Mouse (Mus musculus): ENCODE data around the gene Adam19. TPM values are rescaled to one million over a fixed set of nuclear protein-coding genes. Genes with fewer than 3 reads are reported as not detected.
A peak's percentile ranks its signal among the peaks of the same experiment; 100 is the strongest.

Gene Adam19
- total RNA-seq, 2 experiments from 2014 or later = 15.5 to 25.3 TPM

DNA sequence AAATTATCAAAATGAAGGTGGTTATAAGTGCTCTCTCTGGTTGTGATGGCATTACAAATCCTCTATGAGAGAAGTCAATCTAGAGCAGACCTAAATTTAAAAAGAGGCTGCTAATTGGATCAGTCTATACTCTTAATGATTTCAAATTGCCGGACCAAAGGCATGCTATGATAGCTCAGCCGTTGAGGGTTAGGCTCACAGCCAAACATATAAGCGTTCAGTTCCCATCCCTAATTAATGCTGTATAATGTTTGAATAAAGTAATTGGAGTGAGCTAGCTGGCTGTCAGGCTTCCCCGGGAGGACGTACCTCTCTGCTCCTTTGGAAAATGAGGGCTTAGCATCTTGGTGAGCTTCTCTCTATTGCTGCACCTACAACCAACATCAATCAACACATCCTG lies 53.4 kb downstream of the Adam19 start:
- no peak for DNase-seq

DNA sequence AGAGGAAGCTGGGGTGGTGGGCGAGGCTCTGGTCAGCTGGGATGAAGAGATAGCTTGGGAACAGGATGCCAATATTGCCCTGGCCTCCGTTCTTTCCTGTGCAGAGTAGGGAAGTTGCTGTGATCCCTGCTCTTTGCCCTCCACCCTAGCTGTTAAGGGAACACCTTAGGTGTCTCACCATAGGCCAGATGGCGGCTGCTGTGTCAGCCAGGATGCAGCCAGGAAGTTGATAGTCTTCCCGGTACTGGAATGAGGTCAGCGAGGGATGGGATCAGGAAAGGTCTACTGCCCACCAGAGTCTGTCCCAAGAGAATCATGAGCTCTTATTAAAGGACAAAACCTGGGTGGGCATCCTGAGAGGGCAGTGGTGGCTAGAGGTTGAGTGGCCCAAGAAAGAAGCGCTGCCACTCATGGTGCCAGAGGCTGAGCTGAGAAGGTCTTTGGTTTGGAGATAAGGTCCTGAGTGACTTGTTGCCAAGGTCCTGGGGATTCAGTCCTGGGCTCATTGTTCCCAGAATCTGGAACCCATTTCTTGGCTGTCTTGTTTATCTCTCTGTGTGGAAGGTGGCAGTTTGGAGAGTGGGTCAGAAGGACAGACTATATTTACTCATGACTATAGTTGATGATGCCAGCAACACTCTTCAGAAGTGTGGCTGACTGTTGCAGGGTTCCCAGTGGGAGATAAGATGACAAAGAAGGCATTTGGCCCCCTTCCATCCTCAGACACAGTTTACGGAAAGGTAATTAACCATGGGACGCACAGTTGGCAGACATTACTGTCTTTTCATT lies 54.6 kb downstream of the Adam19 start:
- no peak for DNase-seq

DNA sequence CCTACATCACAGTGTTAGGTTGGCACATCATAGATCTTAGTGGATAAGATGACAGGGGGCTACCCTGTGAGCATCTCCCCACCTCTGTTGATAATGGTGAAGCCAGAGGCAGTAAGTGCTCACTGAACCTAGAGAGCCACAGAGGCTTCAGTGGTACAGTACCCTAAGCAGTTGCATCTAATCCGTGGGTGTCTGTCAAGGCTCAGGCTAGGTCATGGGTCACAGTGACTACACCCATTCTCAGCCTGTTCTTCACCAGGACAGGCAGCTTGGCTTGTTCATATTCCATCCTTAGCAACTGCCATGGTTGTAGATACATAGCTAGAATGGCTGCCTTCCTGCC lies 55.1 kb downstream of the Adam19 start:
- no peak for DNase-seq

DNA sequence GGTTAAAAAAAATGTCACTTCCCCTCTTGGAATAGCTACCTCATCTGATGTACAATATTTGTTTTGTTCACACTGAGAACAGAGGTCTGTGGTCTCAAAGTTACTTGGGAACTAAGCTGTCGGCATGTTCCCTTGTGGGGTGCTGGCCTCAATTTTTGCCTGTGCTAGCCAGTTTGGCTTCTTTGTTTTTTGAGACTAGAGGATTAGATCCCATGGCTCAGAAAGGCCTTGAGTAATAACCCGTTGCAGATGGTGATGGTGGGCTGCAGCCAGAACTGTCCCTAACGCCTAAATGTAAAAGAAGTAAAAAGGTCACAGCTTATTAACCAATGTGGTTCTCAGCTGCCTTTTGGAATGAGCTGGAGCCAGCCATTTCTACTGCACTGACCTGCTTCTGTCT lies 57.4 kb downstream of the Adam19 start:
- no peak for DNase-seq

DNA sequence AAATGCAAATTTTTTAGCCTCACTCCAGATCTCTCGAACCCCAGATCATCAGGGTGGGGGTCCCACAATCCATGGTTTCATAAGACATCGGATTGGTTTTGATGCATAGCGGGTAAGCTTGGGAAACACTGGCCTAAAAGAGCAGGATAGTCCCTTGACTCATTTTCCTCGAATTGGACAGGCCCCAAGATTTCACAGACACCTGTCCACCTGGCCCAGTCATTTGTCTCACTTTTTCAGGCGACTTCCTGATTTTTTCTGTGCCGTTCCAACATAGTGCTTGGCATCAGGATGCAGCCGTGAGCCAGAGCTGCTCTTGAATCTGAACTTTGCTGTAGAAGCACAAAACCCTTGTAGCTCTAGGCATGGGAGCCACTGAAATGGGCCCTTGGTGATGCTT lies 58.4 kb downstream of the Adam19 start:
- no peak for DNase-seq

DNA sequence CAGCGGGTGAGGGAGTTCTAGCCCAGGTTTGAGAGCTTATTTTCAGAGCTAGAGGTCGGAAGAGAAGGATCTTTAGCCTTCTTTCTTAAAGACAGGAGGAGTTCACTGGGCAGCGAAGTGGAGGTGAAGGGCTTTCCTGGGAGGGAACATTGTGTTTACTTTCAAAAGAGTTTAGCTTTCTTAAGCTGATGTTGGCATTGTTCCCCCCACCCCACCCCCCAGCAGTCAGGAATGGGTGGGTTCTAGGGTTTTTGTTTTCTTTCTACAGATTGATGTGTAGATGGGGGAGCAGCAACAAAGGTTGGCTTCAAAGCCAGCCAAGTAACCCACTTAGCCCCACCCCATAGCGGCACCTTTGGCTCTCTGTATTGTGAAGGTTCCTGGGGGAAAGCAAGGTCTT lies 59.2 kb downstream of the Adam19 start:
- no peak for DNase-seq

DNA sequence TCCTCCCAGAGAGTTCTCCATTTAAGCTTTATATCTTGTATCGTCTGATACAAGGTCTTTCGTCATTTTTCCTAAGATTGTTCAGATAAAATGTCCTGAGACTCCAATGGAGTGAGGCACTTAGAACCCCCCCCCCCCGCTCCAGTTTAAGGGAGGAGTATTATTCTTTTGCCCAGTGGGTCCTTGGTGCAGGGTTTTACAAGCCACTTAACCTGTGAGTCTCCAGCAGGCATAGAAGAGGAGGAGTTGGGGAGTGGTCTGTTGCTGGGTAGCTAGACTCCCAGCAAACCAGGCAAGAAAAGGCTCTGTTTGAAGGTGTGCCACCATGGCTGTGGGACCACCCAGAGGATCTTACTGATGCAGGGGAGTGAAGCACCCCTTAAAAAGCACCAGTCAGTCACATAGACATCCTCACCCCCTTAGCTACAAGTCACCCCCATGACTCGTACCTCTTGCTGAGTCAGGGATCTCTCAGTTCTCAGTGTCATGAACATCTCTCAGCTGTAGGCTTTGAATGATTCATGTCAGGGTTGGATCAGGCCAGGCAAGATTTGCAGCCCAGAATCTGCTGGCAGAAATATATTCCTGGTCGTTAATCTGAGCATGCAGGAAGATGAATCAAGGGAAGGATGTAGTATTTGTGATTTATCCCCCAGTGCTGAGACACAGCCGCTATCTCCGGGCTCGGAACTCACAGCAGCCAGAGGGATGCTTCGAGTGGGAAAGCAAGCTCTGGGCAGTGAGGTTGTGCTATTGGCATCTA lies 59.8 kb downstream of the Adam19 start:
- no peak for DNase-seq

DNA sequence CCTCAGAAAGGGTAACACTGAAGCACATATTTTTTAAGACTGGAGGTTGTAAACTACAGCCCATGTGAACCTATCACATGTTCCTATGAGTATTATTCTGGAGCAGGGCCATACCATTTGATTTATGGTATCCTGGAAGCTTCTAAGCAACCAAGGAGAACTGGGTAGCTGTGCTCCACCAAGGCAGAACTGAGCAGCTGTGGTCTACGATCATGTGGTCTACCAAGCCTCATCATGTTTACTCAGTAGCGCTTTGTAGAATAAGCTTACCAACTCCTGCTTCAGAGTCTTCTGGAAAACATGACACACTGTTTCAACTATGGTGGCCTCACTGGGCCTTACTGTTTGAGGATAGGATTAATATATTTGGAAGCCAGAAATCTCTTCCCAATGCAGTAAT lies 60.7 kb downstream of the Adam19 start:
- no peak for DNase-seq

DNA sequence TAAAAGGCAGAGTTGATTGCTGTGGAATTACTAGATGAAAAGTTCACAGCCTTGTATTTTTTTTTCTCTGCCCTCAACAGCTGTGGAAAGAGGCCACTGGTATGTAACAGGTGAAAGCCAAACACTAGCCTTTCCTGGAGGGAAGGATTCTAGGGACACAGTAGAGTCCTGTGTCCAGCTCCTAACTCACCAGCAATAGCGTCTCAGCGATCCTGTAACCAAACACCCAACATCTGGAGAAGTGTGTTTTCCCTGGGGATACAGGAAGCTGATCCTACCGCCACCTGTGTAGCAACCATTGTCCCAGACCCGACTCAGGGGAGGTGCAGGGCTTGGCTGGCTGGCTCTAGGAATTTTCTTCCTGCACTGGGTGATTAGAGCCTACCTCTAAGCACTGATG lies 63.8 kb downstream of the Adam19 start:
- DNase-seq = no peak

DNA sequence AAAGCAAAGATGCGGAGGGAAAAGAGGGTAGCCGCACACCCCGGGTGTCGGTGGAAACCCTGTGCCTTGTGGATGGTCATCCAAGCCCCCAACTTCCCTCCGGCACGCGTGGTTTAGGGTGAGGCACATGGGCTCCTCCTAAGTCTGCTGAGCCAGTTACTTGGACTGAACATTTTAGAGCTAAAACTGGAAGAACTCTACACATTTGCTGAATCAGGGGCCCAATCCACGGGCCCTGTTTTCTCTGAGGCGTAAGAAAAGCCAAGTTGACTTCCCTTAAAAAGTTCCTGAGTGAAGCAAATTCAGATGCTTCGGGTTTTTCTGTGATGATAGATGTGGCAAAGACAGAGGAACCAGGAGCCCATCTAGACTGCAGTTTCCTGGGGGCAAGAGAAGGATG lies 64.3 kb downstream of the Adam19 start:
- no peak for DNase-seq

DNA sequence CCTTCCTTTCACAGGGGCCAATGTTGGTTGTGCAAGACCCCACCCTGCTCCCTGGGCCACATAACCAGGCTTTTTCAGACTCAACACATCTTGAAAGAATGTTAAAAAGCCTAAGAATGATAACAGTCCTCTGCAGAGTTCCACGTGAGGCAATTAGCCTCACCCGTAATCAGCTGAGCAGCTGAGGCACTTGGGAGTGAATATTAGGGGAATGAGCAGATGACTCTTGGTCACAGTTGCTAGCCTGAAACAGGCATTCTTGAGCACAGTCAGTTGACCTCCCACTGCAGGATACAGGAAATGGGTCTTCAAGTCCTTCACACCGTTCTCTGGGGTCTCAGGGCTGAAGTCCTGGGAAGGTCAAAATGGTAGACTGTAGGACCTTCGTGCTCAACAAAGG lies 65.9 kb downstream of the Adam19 start:
- DNase-seq = no peak

DNA sequence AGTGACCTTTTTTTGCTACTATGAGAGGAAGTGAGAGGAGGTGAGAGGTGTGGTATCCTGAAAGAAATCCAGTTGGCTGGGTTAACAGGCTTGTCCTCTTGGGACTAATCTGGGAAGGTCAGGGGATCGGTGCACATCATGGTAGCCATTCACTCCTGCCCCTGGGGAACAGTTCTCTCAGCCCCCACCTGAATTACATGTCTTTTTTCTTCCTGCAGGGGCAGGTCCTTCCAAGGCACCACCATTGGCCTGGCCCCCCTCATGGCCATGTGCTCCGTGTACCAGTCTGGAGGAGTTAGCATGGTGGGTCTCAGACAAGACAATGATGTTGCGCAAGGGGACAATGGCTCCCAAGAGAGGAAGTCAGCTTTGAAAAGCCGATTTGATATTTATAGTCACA lies 67.1 kb downstream of the Adam19 start:
- no peak for DNase-seq

DNA sequence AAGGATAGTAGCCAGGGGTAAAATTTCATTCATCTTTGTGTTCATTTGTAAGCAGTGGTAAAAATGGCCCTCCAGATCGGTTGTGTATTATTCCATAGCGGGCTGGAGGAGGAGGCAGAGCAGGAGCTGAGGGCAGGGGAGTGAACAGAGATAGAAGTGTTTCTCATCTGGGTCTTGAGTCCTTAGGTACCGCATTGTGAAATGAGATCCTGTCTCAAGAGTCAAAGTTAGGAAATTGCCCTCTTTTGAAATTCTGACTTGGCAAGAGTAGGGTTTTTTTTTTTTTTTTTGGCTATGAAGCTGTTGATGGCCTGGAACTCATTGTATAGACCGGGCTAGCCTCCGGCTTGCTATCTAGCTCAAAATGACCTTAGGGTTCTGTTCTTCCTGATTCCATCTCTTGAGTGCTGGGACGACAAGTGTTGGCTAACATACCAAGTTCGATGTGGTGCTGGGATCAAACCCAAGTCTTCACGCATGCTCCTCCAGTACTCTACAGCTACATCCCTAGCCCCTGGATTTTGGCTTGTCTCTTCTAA lies 67.6 kb downstream of the Adam19 start:
- no peak for DNase-seq

DNA sequence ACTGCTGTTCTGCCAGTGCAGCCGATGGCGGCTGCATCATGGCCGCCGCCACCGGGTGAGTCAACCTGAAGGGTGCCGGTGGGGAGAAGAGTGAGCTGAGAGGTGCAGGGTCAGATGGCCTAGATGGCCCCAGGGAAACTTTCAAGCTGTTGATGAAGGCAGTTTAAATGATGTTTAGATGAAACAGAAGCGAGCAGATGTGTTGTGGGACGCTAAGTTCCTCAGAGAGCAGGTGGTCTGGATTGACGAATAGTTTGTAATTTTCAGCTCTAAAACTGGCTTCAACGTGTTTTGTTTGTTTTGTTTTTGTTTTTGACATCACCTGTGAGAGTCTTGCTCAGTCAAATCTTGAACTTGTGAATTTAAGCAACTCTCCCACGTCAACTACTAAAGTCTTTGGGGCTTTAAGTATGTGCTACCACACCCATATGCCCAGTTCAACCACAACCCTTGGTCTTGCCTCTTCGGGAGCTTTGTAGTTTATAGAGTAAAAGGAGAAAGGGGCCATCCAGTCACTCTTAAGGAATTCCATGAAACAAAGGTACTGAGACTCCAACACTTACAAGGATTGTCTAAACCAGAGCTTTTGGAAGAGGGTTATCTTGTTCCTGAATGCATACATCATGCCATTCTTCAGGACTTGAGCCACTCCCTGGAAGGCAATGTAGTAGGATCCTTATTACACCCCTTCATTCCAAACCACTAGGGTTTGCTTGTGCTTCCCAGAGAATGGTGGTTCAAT lies 69.5 kb downstream of the Adam19 start:
- DNase-seq = no peak

DNA sequence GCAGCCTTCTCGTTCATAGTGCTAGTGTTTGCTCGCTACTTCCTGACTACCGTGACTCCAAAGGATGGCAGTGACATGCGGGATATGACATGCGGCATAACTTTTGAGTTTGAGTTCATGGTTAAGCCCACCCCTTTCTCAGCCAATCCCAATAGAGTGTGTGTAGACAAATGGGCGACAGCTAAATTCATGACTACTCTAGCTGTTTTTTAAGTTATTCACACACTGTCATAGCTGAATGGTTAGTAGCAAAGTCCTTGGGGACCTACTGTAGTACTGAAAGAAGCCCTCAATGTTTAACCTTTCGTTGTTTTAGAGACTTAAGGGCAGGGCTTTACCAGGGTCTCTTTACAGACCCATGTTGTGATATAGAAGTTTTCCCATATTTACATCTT lies 70.0 kb downstream of the Adam19 start:
- DNase-seq = no peak

DNA sequence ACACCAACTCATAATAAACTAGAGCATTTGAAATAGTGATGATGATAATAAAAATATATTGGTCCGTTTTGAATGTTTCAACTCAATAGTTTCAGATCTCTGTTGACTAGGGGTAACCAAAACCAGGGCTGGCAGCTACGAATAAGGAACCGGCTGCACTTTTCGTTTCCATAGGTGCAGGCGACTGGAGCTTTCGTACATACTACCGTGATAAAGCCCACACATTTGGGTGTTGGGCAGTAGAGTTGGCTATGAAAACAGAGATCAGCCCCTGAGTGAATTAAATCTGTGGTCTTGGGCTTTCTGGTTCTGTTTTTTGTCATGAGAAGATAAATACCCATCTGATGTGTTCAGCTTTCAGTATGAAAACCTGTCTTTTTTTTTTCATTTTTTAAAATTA lies 70.5 kb downstream of the Adam19 start:
- DNase-seq = no peak

DNA sequence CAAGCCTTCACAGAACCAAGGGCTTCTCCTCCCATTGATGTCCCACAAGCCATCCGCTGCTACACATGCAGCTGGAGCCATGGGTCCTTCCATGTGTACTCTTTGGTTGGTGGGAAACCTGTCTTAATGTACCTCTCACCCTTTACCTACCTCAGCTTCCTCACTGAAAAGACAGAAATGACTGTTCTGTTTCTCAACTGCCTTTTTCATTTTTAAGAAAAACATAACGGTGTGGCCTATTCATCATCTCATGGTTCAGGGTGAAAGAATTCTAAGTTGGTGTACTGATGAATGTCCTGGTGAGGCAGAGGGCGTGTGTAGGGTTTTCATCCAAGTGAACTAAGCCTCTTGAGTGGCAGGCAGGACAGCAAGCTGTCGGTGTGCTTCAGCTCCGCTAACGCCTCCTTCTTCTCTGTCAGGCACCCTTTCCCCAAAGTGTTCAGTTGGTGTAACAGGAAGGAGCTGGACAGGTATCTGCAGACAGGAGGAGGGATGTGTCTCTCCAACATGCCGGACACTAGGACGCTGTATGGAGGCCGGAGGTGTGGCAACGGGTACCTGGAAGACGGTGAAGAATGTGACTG lies 71.1 kb downstream of the Adam19 start:
- no peak for DNase-seq

DNA sequence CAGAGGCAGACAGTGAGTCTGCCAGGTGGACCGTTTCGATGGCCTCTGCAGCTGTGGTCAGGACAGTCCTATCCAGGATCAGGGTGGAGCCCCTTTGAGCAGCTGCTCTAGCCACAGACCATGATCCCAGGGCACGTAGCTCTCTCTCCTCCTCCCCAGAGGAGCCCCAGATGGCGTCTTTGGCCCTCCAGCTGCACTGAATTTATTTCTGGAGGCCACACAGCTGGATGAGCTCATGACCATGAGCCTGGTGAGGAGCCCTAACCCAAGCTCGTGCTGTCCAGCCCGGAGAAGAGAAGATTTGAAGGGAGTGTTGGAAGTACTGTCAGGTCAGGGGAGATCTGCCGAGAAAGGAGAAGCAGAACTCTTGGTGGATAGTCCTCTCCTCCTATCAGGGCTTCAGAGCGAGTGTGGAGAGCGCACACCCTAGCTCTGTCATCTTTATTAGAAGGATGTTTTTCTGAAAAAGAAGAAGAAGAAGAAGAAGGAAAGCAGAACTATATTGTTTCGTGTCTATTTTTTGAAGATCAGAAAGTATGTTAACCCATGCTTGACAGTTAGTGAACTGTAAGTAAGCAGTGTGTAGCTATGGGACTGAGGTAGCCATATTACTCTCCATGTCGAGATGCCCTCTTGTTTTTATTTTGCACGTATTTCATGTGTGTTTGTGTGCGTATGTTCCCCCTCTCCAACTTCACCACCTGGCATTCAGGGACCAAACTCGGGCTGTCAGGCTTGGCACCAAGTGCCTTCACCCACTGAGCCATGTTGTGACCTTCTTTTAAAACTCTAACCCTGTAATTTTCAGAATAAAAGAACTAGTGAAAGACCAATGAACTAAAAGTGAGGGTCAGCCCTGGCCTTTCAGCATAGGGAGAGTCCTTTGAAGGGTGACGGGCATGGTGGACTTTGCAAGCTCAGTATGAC lies 72.1 kb downstream of the Adam19 start:
- no peak for DNase-seq

DNA sequence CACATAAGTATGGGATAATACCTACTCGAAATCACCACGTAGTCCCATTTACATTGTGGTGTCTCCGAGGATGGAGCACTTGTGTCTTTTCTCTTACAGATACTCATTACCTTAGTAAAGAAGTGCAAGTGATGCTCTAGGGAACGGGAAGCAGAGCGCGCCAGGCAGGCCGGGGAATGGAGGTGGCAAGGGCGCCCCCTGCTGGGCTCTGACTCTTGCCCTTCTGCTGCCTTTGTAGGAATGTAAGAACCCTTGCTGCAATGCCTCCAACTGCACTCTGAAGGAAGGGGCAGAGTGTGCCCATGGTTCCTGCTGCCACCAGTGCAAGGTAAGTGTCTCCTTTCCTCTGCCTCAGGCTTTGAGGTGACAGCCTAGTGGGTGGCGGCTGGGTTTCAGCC lies 72.8 kb downstream of the Adam19 start:
- peak; percentile 88 for DNase-seq

DNA sequence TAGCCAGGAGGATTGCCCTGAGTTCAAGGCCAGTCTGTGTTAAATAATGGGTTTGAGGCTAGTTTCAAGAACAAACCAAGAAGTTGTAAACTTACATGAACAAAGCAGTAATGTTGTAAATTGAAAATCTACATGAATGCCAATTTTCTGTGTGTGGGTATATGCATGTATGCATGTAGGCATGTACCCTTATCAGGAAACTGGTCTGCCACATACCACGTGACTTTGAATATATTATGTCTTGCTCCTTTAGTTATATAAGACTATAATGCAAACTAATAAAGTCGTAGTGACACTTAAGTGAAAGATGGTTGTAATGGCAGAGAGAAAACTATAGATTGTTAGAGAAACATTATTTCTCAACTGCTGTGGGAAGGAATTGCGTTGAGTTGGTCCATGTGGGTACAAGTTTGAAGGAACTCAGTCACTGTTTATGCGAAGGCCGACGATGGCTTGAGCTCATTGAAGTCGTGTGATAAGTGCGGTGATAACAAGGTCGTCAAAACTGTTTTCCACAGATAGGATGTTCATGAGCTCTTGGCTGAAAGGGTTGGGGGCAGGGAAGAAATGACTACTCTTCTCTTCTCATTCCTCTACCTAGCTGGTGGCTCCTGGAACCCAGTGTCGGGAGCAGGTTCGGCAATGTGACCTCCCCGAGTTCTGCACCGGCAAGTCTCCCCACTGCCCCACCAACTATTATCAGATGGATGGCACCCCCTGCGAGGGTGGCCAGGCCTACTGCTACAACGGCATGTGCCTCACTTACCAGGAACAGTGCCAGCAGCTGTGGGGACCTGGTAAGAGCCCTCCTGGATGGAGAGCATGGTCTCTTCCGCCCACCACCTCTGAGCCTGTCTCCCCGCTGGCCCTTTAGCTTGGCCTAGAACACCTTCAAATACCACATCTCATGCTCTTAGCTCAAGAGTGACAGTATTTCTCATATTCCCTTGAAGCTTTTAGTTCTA lies 75.5 kb downstream of the Adam19 start:
- no peak for DNase-seq

Measured in adrenal gland, postnatal 10 days (tissue).